Mouse (Mus musculus) MEL (cell line): ENCODE results near the gene Klhdc8b.

ENCODE experiments used
- CHD1 ChIP-seq: IDR thresholded peaks from 2 replicates; pipeline ENCODE4 v1.6.1; 2012; ENCODE audit warnings: low read depth, mild to moderate bottlenecking, inconsistent platforms, low read length, improper control_type of control experiment
- CTCF ChIP-seq, 3 experiments: IDR thresholded peaks in 2 of 3; conservative IDR thresholded peaks in 1 of 3; 2 replicates each; pipeline ENCODE4 v1.5.1; 2011 to 2012; ENCODE audit warnings: low read length in 3 of 3, low read depth in 2 of 3, mild to moderate bottlenecking in 2 of 3, improper control_type of control experiment in 1 of 3, inconsistent platforms in 1 of 3, mixed read lengths in 1 of 3, moderate library complexity in 1 of 3; ENCODE audit not compliant: control insufficient read depth in 1 of 3, insufficient read depth in 1 of 3, poor library complexity in 1 of 3, severe bottlenecking in 1 of 3
- E2F4 ChIP-seq: IDR thresholded peaks from 2 replicates; pipeline ENCODE4 v1.6.1; 2011; ENCODE audit warnings: low read depth, low read length, improper control_type of control experiment, borderline replicate concordance
- ETS1 ChIP-seq: IDR thresholded peaks from 2 replicates; pipeline ENCODE4 v1.6.1; 2012; ENCODE audit warnings: low read depth, mild to moderate bottlenecking, inconsistent platforms, low read length, improper control_type of control experiment, moderate library complexity
- MYC ChIP-seq: IDR thresholded peaks from 2 replicates; pipeline ENCODE4 v1.6.1; 2011; ENCODE audit warnings: low read depth, mild to moderate bottlenecking, low read length, improper control_type of control experiment, moderate library complexity
- NRF1 ChIP-seq: IDR thresholded peaks from 2 replicates; pipeline ENCODE4 v1.6.1; 2014; ENCODE audit warnings: low read depth, mild to moderate bottlenecking, inconsistent platforms, low read length, improper control_type of control experiment, moderate library complexity; ENCODE audit not compliant: poor library complexity, insufficient read depth, severe bottlenecking
- POLR2A ChIP-seq, 2 experiments: IDR thresholded peaks; 2 replicates each; pipeline ENCODE4 v1.6.1; 2011 to 2012; ENCODE audit warnings: low read length in 2 of 2, mild to moderate bottlenecking in 2 of 2, control low read depth in 1 of 2, improper control_type of control experiment in 1 of 2, low read depth in 1 of 2, moderate library complexity in 1 of 2; ENCODE audit not compliant: control insufficient read depth in 1 of 2, insufficient read depth in 1 of 2, poor library complexity in 1 of 2
- SMC3 ChIP-seq: IDR thresholded peaks from 2 replicates; pipeline ENCODE4 v1.6.1; 2011; ENCODE audit warnings: low read depth, low read length, improper control_type of control experiment
- TCF12 ChIP-seq: IDR thresholded peaks from 2 replicates; pipeline ENCODE4 v1.6.1; 2014; ENCODE audit warnings: low read depth, mild to moderate bottlenecking, inconsistent platforms, low read length, improper control_type of control experiment, moderate library complexity
- USF1 ChIP-seq: IDR thresholded peaks from 2 replicates; pipeline ENCODE4 v1.6.1; 2014; ENCODE audit warnings: low read depth, mild to moderate bottlenecking, inconsistent platforms, low read length, improper control_type of control experiment, moderate library complexity

DNA sequence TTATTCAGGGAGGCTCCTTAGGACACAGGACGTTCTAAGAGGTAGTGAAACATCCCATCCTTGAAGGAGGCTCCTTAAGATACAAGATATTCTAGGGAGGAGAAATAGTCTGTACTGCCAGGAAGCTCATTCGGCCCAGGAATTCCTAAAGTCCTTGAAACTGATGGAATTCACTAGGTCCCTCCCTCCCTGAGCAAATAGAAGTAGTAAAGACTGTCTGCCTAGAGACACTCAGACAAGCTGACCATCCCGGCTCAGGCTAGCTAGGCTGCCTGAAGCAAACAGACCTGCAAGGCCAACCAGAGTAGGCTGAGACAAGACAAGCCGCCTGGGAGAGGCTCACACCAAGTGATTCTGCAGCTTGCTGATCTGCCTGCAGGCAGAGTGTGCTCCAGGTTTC, 8.5 kb upstream of the Klhdc8b start:
- TF ChIP-seq NRF1 (no peak), POLR2A (IDR thresholded peaks at IDR 0.05; ENCODE audit: control insufficient read depth in 1 of 2, insufficient read depth in 1 of 2, low read depth in 1 of 2, low read length in 2 of 2, poor library complexity in 1 of 2) (no peak), TCF12 (no peak), CHD1 (no peak), USF1 (no peak), MYC (no peak), SMC3 (no peak), ETS1 (no peak), E2F4 (no peak), CTCF (IDR thresholded peaks at IDR 0.05 in 2 of 3, conservative IDR thresholded peaks at IDR 0.05 in 1 of 3; ENCODE audit: control insufficient read depth in 1 of 3, insufficient read depth in 1 of 3, low read depth in 2 of 3, low read length in 3 of 3, poor library complexity in 1 of 3, severe bottlenecking in 1 of 3) (no peak)
